Mouse (Mus musculus) neutrophil, adult 83 days (primary cell): ENCODE data around the gene Mmp21. TPM values are rescaled to one million over a fixed set of nuclear protein-coding genes. Genes with fewer than 3 reads are reported as not detected.

Experiments used
- total RNA-seq, 2 experiments: library from RNA; stranded (reverse); gene quantifications; one replicate each; pipeline ENCODE4 v1.2.4; 2023

Gene Mmp21
- not detected for total RNA-seq

GRCm38 (mm10) chr7:133679961-133680360, at the start of gene Mmp21:
Gene Mmp21 (minus strand): TSS chr7:133680061.

GRCm38 (mm10) chr7:133637361-133638305, 42.2 kb downstream of the Mmp21 start, which contains the start of gene Edrf1:
Gene Edrf1 (plus strand): TSS chr7:133637543.

Other genes starting within 250 kb of the Mmp21 start
- gene Tex36, start 77.9 kb downstream of the Mmp21 start, total RNA-seq = not detected
- gene Edrf1, start 42.5 kb downstream of the Mmp21 start, total RNA-seq = 10 to 100 TPM; 14.7 to 20.5 TPM
- gene Bccip, start 29.3 kb upstream of the Mmp21 start, total RNA-seq = 10 to 100 TPM; 22.8 to 24.0 TPM
- gene Uros, start 30.0 kb upstream of the Mmp21 start, total RNA-seq = 10 to 100 TPM; 10.2 to 20.6 TPM
- not detected for gene Fank1, start 96.8 kb upstream of the Mmp21 start, total RNA-seq
- gene Dhx32, start 102.7 kb upstream of the Mmp21 start, total RNA-seq = 1 to 10 TPM; 5.0 to 6.8 TPM